Mouse (Mus musculus) adrenal gland, adult 2 months (tissue): ENCODE data around the gene Sf3b1. TPM values are rescaled to one million over a fixed set of nuclear protein-coding genes. Genes with fewer than 3 reads are reported as not detected.
A peak's percentile ranks its signal among the peaks of the same experiment; 100 is the strongest.
"Not testable (repeated sequence)": the region's sequence is repeated elsewhere in the genome, so short reads cannot be mapped to it uniquely, and the experiment has no call there.

Experiments
- DNase-seq: peaks from one replicate; pipeline ENCODE4 v3.0.0; 2021
- long read RNA-seq: library from polyadenylated mRNA; stranded (forward); transcript quantifications from one replicate; pipeline ENCODE4 v2.0.0, GENCODE M21; 2021
- polyA plus RNA-seq: library from polyadenylated mRNA; depleted of rRNA; stranded (reverse); fragments of >200 nt; gene quantifications from 2 replicates; pipeline ENCODE4 v1.2.3, GENCODE M21; 2012; rRNA removed
- total RNA-seq, 2 experiments: library from RNA; stranded (reverse); gene quantifications; 2 replicates each; pipeline ENCODE4 v1.2.3; 2021

Sf3b1 gene
- total RNA-seq (100 to 1,000 TPM; 121 to 124 TPM), polyA plus RNA-seq (6.9 and 7.9 TPM in 2 replicates)
- long read RNA-seq, full-length matches to known transcripts = 69 of 85 reads
- long read RNA-seq, partial matches to known transcripts = 9 of 85 reads
- long read RNA-seq, other reads (novel, unspliced or antisense) = 7 of 85 reads

GRCm38 (mm10) chr1:55027253-55027801, at the start of gene Sf3b1:
TSS of gene Sf3b1 (minus strand) at chr1:55027481.
- peak; percentile 97 for DNase-seq

GRCm38 (mm10) chr1:55076395-55076743, 49.1 kb upstream of the Sf3b1 start:
- DNase-seq = no peak

DNA sequence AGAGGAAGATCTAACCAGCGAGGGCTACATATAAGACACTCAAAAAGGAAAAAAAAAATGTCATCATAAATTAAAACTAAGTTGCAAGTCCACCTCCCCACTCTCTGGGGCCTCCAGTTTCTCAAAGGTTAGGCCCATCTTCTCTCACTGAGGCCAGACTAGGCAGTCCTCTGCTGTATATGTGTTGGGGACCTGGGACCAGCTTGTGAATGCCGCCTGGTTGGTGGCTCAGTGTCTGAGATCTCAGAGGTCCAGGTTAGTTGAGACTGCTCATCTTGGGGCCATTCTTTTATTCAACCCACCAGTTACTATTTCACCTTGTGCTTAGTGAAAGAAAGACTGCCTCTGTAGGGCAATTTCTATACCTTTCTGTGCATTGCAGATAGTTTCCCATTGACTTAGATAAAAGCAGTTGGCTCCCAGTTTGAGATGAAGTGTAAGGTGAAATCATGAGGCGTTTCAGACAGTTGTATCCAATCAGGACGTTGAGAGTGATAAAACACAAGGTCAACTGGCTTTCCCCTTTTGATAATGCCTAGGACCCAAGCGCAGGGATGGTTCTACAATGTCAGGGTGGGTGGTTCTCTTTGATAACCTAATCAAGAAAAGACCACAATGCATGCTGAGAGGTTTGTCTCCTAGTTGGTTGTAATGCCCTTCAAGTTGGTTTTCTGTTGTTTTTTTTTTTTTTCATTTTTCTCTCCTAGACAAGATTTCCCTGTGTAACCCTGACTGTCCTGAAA, 48.5 kb upstream of the Sf3b1 start:
- DNase-seq = no peak

- no peak for DNase-seq
Observed at GRCm38 (mm10) chr1:55074757-55075156, 47.5 kb upstream of the Sf3b1 start.

- DNase-seq = not testable (repeated sequence)
Observed at GRCm38 (mm10) chr1:55072328-55072727, 45.0 kb upstream of the Sf3b1 start.

DNA sequence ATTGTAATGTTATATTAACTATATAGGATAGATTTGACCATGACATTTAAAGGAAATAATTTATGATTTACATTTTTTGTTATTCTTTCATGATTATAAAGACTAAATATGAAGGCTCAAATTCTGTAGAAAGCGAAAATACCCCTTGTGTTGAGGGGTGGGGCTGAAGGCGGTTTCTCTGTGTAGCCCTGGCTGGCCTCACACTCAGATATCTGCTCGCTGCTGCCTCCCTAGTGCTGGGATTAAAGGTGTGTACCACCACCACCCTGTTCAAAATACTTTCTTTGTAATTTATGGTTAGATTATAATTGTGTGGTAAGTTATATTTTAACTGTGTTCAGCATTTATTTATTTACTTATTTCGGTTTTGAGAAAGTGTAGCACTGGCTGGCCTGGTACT, 34.5 kb upstream of the Sf3b1 start:
- no peak for DNase-seq

- DNase-seq = no peak
Observed at GRCm38 (mm10) chr1:55061099-55061498, 33.8 kb upstream of the Sf3b1 start.

DNA sequence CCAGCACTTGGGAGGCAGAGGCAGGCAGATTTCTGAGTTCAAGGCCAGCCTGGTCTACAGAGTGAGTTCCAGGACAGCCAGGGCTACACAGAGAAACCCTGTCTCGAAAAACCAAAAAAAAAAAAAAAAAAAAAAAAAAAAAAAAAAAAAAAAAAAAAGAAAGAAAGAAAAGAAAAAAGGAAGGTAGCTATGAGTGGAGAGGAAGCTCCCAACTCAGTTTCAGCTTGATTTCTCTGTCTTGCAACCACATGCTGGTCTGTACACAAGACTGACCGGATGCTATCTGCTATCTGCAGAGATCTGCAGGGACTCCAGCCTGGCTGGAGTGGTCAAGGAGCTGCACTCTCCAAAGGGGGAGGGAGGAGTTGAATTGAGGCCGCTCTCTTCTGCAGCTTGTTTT, 31.1 kb upstream of the Sf3b1 start:
- DNase-seq = not testable (repeated sequence)

GRCm38 (mm10) chr1:55055322-55056115, 28.2 kb upstream of the Sf3b1 start:
- DNase-seq = no peak

GRCm38 (mm10) chr1:55053596-55053995, 26.3 kb upstream of the Sf3b1 start:
- DNase-seq = no peak

DNA sequence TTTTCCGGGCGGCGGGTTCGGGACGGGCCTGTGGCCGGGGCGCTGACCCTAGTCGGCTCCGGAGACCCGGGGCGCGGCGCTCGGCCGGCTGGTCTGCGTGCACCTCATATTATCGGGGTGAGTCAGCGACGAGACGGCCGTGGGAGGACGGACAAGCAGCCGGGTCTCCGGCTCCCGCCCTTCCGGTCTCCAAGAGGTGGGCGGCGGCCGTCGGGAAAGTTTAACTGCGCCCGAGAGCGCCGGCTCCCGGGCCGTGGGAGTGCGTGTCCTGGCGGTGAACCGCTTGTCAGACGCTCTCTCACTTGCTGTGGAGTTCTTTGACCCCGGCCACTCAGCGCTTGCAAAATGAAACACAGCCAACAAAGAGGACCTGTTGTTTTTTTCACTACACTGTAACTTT, 25.7 kb upstream of the Sf3b1 start:
- peak; percentile 93 for DNase-seq

DNA sequence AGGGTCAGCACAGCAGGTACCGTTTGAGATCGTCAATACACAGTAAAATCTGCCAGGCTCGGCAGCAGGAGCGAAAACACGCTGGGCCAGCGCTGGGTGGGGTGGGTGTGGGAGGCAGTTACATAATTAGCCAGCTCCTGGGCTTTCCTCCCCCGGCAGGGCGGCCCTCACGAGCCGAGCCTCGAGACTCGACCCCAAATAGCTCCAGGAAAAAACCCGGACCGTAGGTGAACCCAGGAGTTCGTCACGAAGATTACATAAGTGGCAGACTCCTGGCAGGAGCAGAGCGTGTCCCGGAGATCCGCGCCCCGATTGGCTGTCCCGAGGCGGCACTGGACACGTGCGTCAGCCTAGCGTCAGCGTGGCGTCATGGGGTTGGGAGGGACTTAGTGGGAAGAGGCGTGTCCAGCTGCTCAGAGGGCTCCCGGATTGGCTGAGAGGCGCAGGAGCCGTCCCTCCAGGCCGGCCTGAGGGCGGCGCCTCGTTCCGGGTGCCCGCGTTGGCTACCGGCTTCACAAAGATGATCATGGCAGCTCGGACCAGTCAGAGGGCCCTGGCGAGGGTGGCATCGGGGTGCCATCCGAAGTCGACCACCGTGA, 25.2 kb upstream of the Sf3b1 start, which contains the start of gene Coq10b:
Gene Coq10b, plus strand, starts transcription at position 416 of the 599 bp plus-strand sequence.
- peak; percentile 100 for DNase-seq

- DNase-seq = no peak
Observed at GRCm38 (mm10) chr1:55051671-55052070, 24.4 kb upstream of the Sf3b1 start.

DNA sequence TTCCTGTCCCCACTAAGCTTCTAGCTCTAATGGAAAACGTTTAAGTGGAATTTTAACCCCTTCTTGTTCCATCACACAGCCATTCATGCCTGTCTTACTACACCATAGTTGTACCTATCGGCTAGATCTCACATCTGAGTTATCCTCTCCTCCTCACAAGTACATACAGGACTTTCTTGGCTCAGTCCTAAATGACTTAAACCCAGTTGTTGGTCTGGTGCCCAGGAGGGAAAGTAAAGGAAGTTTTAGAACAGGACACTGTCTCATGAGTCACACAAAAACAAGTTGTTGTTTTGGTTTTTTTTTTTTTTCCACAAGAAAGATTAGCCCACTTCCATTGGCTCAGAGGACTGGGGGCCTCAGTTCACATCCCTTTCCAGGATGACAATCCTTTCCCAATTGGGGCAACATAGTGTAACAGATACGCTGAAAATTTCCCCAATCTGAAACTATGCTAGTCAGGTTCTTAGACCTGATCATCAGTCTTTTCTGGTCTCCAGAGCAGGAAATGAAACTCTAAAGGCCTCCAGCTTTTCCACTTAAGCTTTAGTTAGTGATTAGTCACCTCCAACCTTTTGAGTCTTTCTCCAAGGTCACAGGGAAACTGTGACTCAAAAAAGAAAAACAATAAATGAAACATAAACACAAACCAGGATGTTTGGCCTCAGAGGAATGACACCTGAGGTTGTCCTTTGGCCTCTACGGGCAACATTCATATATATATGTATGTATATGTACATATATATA, 21.7 kb upstream of the Sf3b1 start:
- no peak for DNase-seq

- DNase-seq = no peak
Observed at GRCm38 (mm10) chr1:55043164-55043563, 15.9 kb upstream of the Sf3b1 start.

DNA sequence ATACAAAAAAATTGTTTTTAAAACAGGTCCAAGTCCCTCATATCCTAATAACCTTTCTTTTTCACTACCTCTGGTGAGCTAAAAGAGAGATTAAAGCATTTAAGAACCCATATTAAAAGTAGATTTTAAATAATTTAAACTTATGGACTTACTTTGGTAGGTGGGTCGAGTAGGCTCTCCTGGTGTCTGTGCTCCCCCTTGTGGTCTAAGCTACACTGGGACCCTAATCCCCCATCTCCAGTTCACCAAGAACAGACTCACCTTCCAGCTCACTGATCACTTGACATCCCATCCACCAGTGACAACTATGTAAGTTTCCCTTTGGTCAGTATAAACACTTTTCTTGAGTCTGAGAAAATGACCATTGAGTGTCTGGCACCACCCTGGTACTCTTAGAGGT, 15.0 kb upstream of the Sf3b1 start:
- no peak for DNase-seq

DNA sequence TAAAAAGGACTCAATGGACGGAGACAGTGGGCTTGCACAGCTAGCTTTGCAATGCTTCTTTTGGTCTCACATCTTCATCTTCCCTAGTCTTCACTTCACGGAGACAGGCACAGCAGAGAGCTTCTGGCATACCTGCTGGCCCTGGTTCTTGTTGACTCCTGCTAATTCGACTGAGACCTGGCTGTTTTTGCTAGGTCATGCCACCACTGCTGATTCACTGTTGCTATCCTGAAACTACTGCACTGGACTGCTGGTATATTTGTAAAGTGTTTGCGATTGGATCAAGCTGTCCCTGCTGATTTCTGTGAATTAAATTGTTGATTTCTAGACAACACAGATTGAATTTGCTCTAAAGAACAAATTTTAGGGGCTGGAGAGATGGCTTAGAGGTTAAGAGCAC, 14.4 kb upstream of the Sf3b1 start:
- DNase-seq = no peak

- DNase-seq = no peak
Observed at GRCm38 (mm10) chr1:55039944-55040343, 12.7 kb upstream of the Sf3b1 start.

DNA sequence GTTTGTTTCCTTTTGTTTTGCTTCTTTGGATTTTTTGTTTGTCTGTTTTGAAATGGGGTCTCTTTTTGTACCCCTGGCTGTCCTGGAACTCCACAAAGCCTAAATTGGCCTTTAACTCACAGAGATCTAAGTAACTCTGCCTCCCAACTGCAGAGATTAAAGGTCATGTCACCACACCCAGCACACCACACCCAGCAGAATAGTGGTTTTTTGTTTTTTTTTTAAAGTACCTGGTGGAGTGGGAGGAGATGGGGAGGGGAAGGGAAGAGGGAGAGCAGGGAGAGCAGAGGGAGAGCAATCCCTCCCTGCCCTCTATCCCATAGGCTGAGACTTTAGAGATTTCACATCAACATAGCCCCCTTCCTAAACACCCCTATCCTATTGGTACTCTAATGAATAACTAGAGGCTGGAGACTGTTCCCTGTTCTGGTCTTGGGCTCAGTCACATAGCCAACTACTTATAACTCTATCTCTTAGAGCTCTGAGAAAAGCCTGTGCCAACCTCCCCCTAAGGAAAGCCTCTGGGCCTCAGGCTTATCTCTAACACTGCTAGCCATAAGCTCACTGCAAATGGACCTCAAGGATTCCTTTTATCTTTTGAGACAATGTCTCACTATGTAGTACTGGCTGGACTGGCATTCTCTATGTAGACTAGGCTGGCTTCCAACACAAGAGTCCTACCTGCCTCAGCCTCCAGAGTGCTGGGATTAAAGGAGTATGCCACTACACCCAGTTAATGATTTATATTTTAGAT, 3.9 kb upstream of the Sf3b1 start:
- DNase-seq = no peak

- DNase-seq = no peak
Observed at GRCm38 (mm10) chr1:55029446-55029845, 2.2 kb upstream of the Sf3b1 start.
